Mouse (Mus musculus): ENCODE results near the gene Nt5c2. TPM values are rescaled to one million over a fixed set of nuclear protein-coding genes. Genes with fewer than 3 reads are reported as not detected.

Nt5c2 gene
- polyA plus RNA-seq, 1 experiment from 2014 or later, result 142 TPM

GRCm38 (mm10) chr19:46926951-46927350 is 88.0 kb downstream of the Nt5c2 start:
- 32% methylated on average over 5 of the region's 5 CpGs for WGBS
- no peak overlapping the region for H3K9ac ChIP-seq (ENCODE audit: low read length)
- no peak; the same call in 1 of the 2 replicates for ATAC-seq (replicated peaks; ENCODE audit: extremely low read depth, insufficient read depth, low FRiP score)
- H3K27ac ChIP-seq (ENCODE audit: low read length), result peak overlapping the region; percentile 61
- H3K4me1 ChIP-seq (ENCODE audit: control insufficient read depth, insufficient read depth, low read length), result peaks cover 41% of the 10 kb centered on the region
- H3K4me2 ChIP-seq (ENCODE audit: low read depth, low read length), result peak overlapping the region; percentile 48
- no peaks in the 10 kb centered on the region for H3K27me3 ChIP-seq (ENCODE audit: control insufficient read depth, insufficient read depth, low read length)
- no peaks in the 10 kb centered on the region for H3K9me3 ChIP-seq (replicated peaks; ENCODE audit: control insufficient read depth, low read length)
- H3K4me3 ChIP-seq (ENCODE audit: low read length), result peak overlapping the region; percentile 6; the same call in 1 of the 2 replicates
- H3K36me3 ChIP-seq (ENCODE audit: control insufficient read depth, insufficient read depth), result peaks cover 3% of the 10 kb centered on the region; the same call in 1 of the 2 replicates

DNA sequence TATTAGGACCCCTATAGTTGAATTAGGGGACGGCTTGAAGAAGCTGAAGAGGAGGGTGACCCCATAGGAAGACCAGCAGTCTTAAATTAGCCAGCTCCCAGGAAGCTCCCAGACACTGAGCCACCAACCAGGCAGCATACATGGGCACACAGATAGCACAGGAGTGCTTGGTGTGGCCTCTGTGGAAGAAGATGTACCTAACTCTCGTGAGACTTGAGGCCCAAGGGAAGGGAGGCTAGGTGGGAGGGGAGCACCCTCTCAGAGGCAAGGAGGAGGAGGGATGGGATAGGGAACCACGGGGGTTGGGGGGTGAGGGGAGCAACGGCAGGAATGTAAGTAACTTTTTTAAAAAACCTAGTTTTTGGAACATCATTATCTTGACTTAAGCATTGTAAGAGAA is 88.6 kb downstream of the Nt5c2 start:
- Histone ChIP-seq H3K4me3 (ENCODE audit: low read length) (no peak overlapping the region), H3K9me3 (replicated peaks; ENCODE audit: control insufficient read depth, low read length) (no peaks in the 10 kb centered on the region), H3K4me1 (ENCODE audit: control insufficient read depth, insufficient read depth, low read length) (peaks cover 35% of the 10 kb centered on the region), H3K27ac (ENCODE audit: low read length) (0 out of 2 replicates have a peak overlapping the region, but pooled peaks have one; percentile 35), H3K36me3 (ENCODE audit: control insufficient read depth, insufficient read depth) (peaks cover 3% of the 10 kb centered on the region; the same call in 1 of the 2 replicates), H3K27me3 (ENCODE audit: control insufficient read depth, insufficient read depth, low read length) (no peaks in the 10 kb centered on the region), H3K4me2 (ENCODE audit: low read depth, low read length) (peak overlapping the region; percentile 48; the same call in 1 of the 2 replicates), H3K9ac (ENCODE audit: low read length) (no peak overlapping the region)
- ATAC-seq (replicated peaks; ENCODE audit: extremely low read depth, insufficient read depth, low FRiP score), result no peak
- WGBS, result 38% methylated on average over 4 of the region's 4 CpGs

GRCm38 (mm10) chr19:46920571-46920970 is 94.4 kb downstream of the Nt5c2 start:
- Histone ChIP-seq H3K4me2 (ENCODE audit: low read depth, low read length) (no peak overlapping the region), H3K4me3 (ENCODE audit: low read length) (no peak overlapping the region), H3K27ac (ENCODE audit: low read length) (no peak overlapping the region), H3K9ac (ENCODE audit: low read length) (no peak overlapping the region), H3K4me1 (ENCODE audit: control insufficient read depth, insufficient read depth, low read length) (peaks cover 2% of the 10 kb centered on the region; the same call in 1 of the 2 replicates), H3K36me3 (ENCODE audit: control insufficient read depth, insufficient read depth) (peaks cover 3% of the 10 kb centered on the region; the same call in 1 of the 2 replicates), H3K9me3 (replicated peaks; ENCODE audit: control insufficient read depth, low read length) (no peaks in the 10 kb centered on the region), H3K27me3 (ENCODE audit: control insufficient read depth, insufficient read depth, low read length) (no peaks in the 10 kb centered on the region)
- 53% methylated on average over 6 of the region's 6 CpGs for WGBS
- no peak for ATAC-seq (replicated peaks; ENCODE audit: extremely low read depth, insufficient read depth, low FRiP score)

DNA sequence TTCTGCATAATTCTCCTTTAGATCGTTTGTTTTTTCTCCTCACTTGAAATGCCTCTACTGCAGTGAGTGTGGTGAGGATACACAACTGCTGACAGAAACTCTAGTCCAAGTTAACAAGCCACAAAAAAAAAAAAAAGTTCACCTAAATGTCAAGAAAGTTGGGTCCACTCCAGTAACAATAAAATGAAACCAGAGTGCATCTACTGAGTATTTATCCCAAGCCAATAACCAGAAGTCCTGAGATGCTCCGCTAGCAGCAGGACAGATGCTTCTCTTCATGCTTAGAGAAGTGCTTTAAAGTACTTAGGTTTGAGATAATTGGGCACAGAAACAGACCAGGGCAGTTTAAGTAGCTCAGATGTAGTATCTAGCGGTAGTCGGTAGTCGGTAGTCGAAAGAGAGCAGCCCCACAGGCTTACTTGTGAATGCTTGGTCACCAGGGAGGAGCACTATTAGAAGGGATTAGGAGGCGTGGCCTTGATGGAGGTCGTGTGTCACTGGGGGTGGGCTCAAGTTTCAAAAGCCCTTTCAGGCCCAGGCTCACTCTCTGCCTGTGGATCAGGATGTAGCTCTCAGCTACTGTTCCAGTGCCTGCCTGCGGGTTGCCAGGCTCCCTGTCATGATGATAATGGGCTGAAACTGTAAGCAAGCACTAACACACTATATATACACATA is 99.4 kb downstream of the Nt5c2 start:
- Histone ChIP-seq H3K4me1 (ENCODE audit: control insufficient read depth, insufficient read depth, low read length) (peaks cover 6% of the 10 kb centered on the region; the same call in 1 of the 2 replicates), H3K36me3 (ENCODE audit: control insufficient read depth, insufficient read depth) (no peaks in the 10 kb centered on the region), H3K27ac (ENCODE audit: low read length) (no peak overlapping the region), H3K4me3 (ENCODE audit: low read length) (no peak overlapping the region), H3K9me3 (replicated peaks; ENCODE audit: control insufficient read depth, low read length) (no peaks in the 10 kb centered on the region), H3K27me3 (ENCODE audit: control insufficient read depth, insufficient read depth, low read length) (no peaks in the 10 kb centered on the region), H3K4me2 (ENCODE audit: low read depth, low read length) (no peak overlapping the region), H3K9ac (ENCODE audit: low read length) (no peak overlapping the region)
- WGBS, result 61% methylated on average over 9 of the region's 9 CpGs
- ATAC-seq (replicated peaks; ENCODE audit: extremely low read depth, insufficient read depth, low FRiP score), result no peak

DNA sequence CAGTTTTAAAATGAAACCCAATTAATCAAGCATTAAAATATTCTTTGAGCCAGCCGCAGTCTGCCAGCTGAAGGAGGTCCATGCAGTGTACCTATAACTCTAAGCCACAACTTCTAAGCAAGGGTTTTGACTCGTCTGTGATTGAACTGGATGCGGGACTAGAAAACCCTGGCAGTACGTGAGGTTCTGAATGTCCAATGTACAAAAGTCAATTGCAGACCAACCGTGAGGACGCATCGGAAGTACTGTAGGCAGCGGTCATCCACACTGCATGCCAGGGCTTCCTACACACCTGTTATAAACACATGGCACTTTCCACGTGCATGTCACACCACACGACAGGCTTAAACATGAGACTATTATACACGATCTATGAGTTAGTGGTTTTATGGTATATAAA is 101.3 kb downstream of the Nt5c2 start:
- no peak for ATAC-seq (replicated peaks; ENCODE audit: extremely low read depth, insufficient read depth, low FRiP score)
- H3K27ac ChIP-seq (ENCODE audit: low read length), result no peak overlapping the region
- H3K9ac ChIP-seq (ENCODE audit: low read length), result no peak overlapping the region
- no peaks in the 10 kb centered on the region for H3K27me3 ChIP-seq (ENCODE audit: control insufficient read depth, insufficient read depth, low read length)
- no peaks in the 10 kb centered on the region for H3K9me3 ChIP-seq (replicated peaks; ENCODE audit: control insufficient read depth, low read length)
- no peak overlapping the region for H3K4me3 ChIP-seq (ENCODE audit: low read length)
- whole genome bisulfite sequencing, result 94% methylated on average over 11 of the region's 11 CpGs
- H3K4me2 ChIP-seq (ENCODE audit: low read depth, low read length), result no peak overlapping the region
- peaks cover 4% of the 10 kb centered on the region; the same call in 1 of the 2 replicates for H3K4me1 ChIP-seq (ENCODE audit: control insufficient read depth, insufficient read depth, low read length)
- H3K36me3 ChIP-seq (ENCODE audit: control insufficient read depth, insufficient read depth), result no peaks in the 10 kb centered on the region

GRCm38 (mm10) chr19:46911492-46911891 is 103.5 kb downstream of the Nt5c2 start:
- 64% methylated on average over 3 of the region's 3 CpGs for WGBS
- Histone ChIP-seq H3K9me3 (replicated peaks; ENCODE audit: control insufficient read depth, low read length) (no peaks in the 10 kb centered on the region), H3K9ac (ENCODE audit: low read length) (no peak overlapping the region), H3K27ac (ENCODE audit: low read length) (no peak overlapping the region), H3K36me3 (ENCODE audit: control insufficient read depth, insufficient read depth) (0 out of 2 replicates have a peak, but pooled peaks cover 2% of the 10 kb centered on the region), H3K4me2 (ENCODE audit: low read depth, low read length) (no peak overlapping the region), H3K4me3 (ENCODE audit: low read length) (no peak overlapping the region), H3K4me1 (ENCODE audit: control insufficient read depth, insufficient read depth, low read length) (peaks cover 4% of the 10 kb centered on the region; the same call in 1 of the 2 replicates), H3K27me3 (ENCODE audit: control insufficient read depth, insufficient read depth, low read length) (no peaks in the 10 kb centered on the region)
- no peak for ATAC-seq (replicated peaks; ENCODE audit: extremely low read depth, insufficient read depth, low FRiP score)

- no peaks in the 10 kb centered on the region; the same call in 1 of the 2 replicates for H3K4me1 ChIP-seq (ENCODE audit: control insufficient read depth, insufficient read depth, low read length)
- WGBS, result 76% methylated on average over 4 of the region's 4 CpGs
- no peak overlapping the region for H3K27ac ChIP-seq (ENCODE audit: low read length)
- H3K9ac ChIP-seq (ENCODE audit: low read length), result no peak overlapping the region
- ATAC-seq (replicated peaks; ENCODE audit: extremely low read depth, insufficient read depth, low FRiP score), result no peak
- no peaks in the 10 kb centered on the region for H3K9me3 ChIP-seq (replicated peaks; ENCODE audit: control insufficient read depth, low read length)
- H3K4me2 ChIP-seq (ENCODE audit: low read depth, low read length), result no peak overlapping the region
- no peak overlapping the region for H3K4me3 ChIP-seq (ENCODE audit: low read length)
- H3K27me3 ChIP-seq (ENCODE audit: control insufficient read depth, insufficient read depth, low read length), result no peaks in the 10 kb centered on the region
- H3K36me3 ChIP-seq (ENCODE audit: control insufficient read depth, insufficient read depth), result peaks cover 3% of the 10 kb centered on the region; the same call in 1 of the 2 replicates
These were observed 106.0 kb downstream of the Nt5c2 start for GRCm38 (mm10) chr19:46908977-46909376.

- ATAC-seq (replicated peaks; ENCODE audit: extremely low read depth, insufficient read depth, low FRiP score), result no peak
- Histone ChIP-seq H3K27ac (ENCODE audit: low read length) (no peak overlapping the region), H3K4me2 (ENCODE audit: low read depth, low read length) (no peak overlapping the region), H3K4me1 (ENCODE audit: control insufficient read depth, insufficient read depth, low read length) (no peaks in the 10 kb centered on the region; the same call in 1 of the 2 replicates), H3K36me3 (ENCODE audit: control insufficient read depth, insufficient read depth) (peaks cover 9% of the 10 kb centered on the region; the same call in 1 of the 2 replicates), H3K4me3 (ENCODE audit: low read length) (no peak overlapping the region), H3K27me3 (ENCODE audit: control insufficient read depth, insufficient read depth, low read length) (no peaks in the 10 kb centered on the region), H3K9me3 (replicated peaks; ENCODE audit: control insufficient read depth, low read length) (no peaks in the 10 kb centered on the region), H3K9ac (ENCODE audit: low read length) (no peak overlapping the region)
- WGBS, result 85% methylated on average over 5 of the region's 5 CpGs
These were observed 106.7 kb downstream of the Nt5c2 start for GRCm38 (mm10) chr19:46908207-46908606.

DNA sequence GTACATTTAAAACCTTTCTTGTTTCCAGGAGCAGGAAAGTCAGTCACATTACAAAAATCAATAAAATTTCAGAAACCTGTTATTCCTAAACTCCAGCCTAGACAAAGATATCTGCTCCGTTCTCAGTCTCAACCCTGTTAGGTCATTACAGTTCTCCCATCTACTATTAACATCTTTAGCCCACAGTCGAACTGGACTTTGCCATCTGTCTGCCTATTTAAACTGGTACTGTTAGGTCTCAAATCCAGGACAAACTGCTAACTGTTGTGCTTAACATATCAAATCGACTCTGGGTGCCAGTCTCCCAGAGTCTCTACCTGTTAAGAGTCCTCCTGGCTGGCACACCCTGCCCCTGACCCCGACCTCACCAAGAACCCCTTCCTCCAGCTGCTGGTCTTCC is 109.0 kb downstream of the Nt5c2 start:
- no peak overlapping the region for H3K4me2 ChIP-seq (ENCODE audit: low read depth, low read length)
- H3K4me1 ChIP-seq (ENCODE audit: control insufficient read depth, insufficient read depth, low read length), result peaks cover under 1% of the 10 kb centered on the region
- H3K9ac ChIP-seq (ENCODE audit: low read length), result no peak overlapping the region
- ATAC-seq (replicated peaks; ENCODE audit: extremely low read depth, insufficient read depth, low FRiP score), result no peak
- H3K27me3 ChIP-seq (ENCODE audit: control insufficient read depth, insufficient read depth, low read length), result no peaks in the 10 kb centered on the region
- H3K9me3 ChIP-seq (replicated peaks; ENCODE audit: control insufficient read depth, low read length), result no peaks in the 10 kb centered on the region
- 82% methylated on average over 4 of the region's 4 CpGs for WGBS
- H3K36me3 ChIP-seq (ENCODE audit: control insufficient read depth, insufficient read depth), result peaks cover 9% of the 10 kb centered on the region; the same call in 1 of the 2 replicates
- no peak overlapping the region for H3K4me3 ChIP-seq (ENCODE audit: low read length)
- no peak overlapping the region for H3K27ac ChIP-seq (ENCODE audit: low read length)
